Mouse (Mus musculus) myocyte (in vitro differentiated cells): Measurements from ENCODE around the gene Dgkd.

Experiments used
- POLR2A ChIP-seq: IDR thresholded peaks from one replicate; pipeline ENCODE4 v1.6.1; 2011; ENCODE audit warnings: low read depth, mild to moderate bottlenecking, control low read depth, moderate library complexity; ENCODE audit not compliant: insufficient read length
- TCF12 ChIP-seq: IDR thresholded peaks from one replicate; pipeline ENCODE4 v1.6.1; 2011; ENCODE audit warnings: mild to moderate bottlenecking, control low read depth; ENCODE audit not compliant: poor library complexity, insufficient read depth, severe bottlenecking

GRCm38 (mm10) chr1:87879494-87880325 lies 26.6 kb downstream of the Dgkd start:
- TF ChIP-seq POLR2A (no peak), TCF12 (no peak)
